Mouse (Mus musculus) midbrain, embryonic 14.5 days (tissue): ENCODE results near the gene Myt1l. TPM values are rescaled to one million over a fixed set of nuclear protein-coding genes. Genes with fewer than 3 reads are reported as not detected.

Source experiments
- ATAC-seq: fragments of 200-750 bp; cut with Nextera tagmentation; 2 replicates; pipeline ENCODE4 v1.8.0; 2017; ENCODE audit warnings: moderate number of reproducible peaks, moderate library complexity; ENCODE audit not compliant: low FRiP score, low TSS enrichment
- DNase-seq: peaks from one replicate; pipeline ENCODE4 v3.0.0-alpha.2; 2015
- H3K27ac ChIP-seq: fragments of 300-500 bp; sonication (generic); replicated peaks from 2 replicates; pipeline ENCODE4 v1.5.1; 2014; ENCODE audit warnings: mild to moderate bottlenecking, low read depth, low read length, moderate library complexity
- H3K27me3 ChIP-seq: fragments of 300-500 bp; sonication (generic); 2 replicates; pipeline ENCODE4 v1.6.1; 2014; ENCODE audit warnings: low read length, control low read depth, mixed read lengths; ENCODE audit not compliant: control insufficient read depth, insufficient read depth
- H3K36me3 ChIP-seq: fragments of 300-500 bp; sonication (generic); 2 replicates; pipeline ENCODE4 v1.6.1; 2014; ENCODE audit warnings: low read length, control low read depth; ENCODE audit not compliant: control insufficient read depth, insufficient read depth
- H3K4me1 ChIP-seq: fragments of 300-500 bp; sonication (generic); 2 replicates; pipeline ENCODE4 v1.6.1; 2014; ENCODE audit warnings: mild to moderate bottlenecking, antibody characterized with exemption, low read length, control low read depth; ENCODE audit not compliant: control insufficient read depth, insufficient read depth
- H3K4me2 ChIP-seq: fragments of 300-500 bp; sonication (generic); 2 replicates; pipeline ENCODE4 v1.6.1; 2014; ENCODE audit warnings: mild to moderate bottlenecking, low read length, moderate library complexity
- H3K4me3 ChIP-seq: fragments of 300-500 bp; sonication (generic); replicated peaks from 2 replicates; pipeline ENCODE4 v1.5.1; 2014; ENCODE audit warnings: low read depth, low read length
- H3K9ac ChIP-seq: fragments of 300-500 bp; sonication (generic); replicated peaks from 2 replicates; pipeline ENCODE4 v1.6.1; 2014; ENCODE audit warnings: mild to moderate bottlenecking, low read length, moderate library complexity
- H3K9me3 ChIP-seq: fragments of 300-500 bp; sonication (generic); 2 replicates; pipeline ENCODE4 v1.6.1; 2016; ENCODE audit warnings: low read length, control low read depth, mixed read lengths; ENCODE audit not compliant: control insufficient read depth
- WGBS: fragments of 180-500 bp; shearing (Covaris S2); extraction: QIAGEN DNeasy Blood & Tissue Kit; methylation state at CpG from one replicate; pipeline ENCODE4 v1.1.7; 2014; 5-methylcytosine and 5-hydroxymethylcytosine counted together
- polyA plus RNA-seq: library from polyadenylated mRNA; unstranded; fragments of >200 nt; fragmentation: Nextera tagmentation; extraction: Ambion mirVana; gene quantifications from 2 replicates; pipeline ENCODE4 v1.2.1, GENCODE M21; 2014

Myt1l gene
- polyA plus RNA-seq, 1 experiment from 2014 or later = 250 TPM

DNA sequence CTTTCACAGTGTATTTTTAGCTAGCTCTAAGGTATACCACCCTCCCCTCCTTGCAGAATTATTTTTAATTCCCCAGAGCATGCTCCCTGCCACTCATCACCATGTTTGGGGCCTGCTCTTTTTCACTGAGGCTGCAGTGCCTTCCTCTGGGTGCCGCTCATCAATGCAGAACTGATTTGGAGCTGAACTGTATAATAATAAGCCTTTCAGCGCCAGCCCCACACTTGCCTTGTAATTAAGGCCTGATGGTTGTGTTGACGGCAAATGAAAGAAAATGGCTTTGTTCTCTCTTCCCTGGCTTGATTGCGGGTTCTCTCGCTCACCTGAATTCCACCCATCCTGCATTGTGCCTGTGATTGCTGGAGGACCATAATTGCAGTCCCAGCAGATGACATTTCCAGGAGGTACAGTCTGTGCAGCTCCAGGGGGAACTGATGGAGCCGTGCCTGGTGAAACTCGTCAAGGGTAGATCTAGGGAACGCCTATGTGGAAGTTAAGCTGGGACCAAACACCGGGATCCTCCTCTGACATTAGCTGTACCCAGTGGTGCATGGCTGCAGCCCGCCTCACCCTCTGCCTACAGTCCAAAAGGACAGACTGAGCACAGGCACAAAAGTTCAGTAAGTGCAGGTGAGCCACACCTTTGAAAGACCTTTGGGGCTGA, 101.8 kb downstream of the Myt1l start:
- peak; percentile 65 for DNase-seq
- Histone ChIP-seq H3K4me1 (peaks cover 26% of the 10 kb centered on the region), H3K9ac (peak overlapping the region; percentile 7; the same call in 1 of the 2 replicates)

GRCm38 (mm10) chr12:29634509-29634908, 106.3 kb downstream of the Myt1l start:
- 86% methylated on average over 2 of the region's 2 CpGs for WGBS
- Histone ChIP-seq H3K27me3 (no peaks in the 10 kb centered on the region), H3K4me1 (peaks cover 10% of the 10 kb centered on the region), H3K36me3 (no peaks in the 10 kb centered on the region), H3K4me2 (no peak overlapping the region), H3K9ac (no peak overlapping the region), H3K4me3 (no peak overlapping the region), H3K27ac (no peak overlapping the region), H3K9me3 (no peaks in the 10 kb centered on the region)
- DNase-seq (no peak), ATAC-seq (no peak)

More for the DNA sequence above, 101.8 kb downstream of the Myt1l start:
- no peak overlapping the region for H3K4me3 ChIP-seq
- 45% methylated on average over 10 of the region's 10 CpGs for WGBS
- no peak overlapping the region for H3K4me2 ChIP-seq
- ATAC-seq = peak; percentile 37; the same call in 1 of the 2 replicates
- peak overlapping the region; percentile 87 for H3K27ac ChIP-seq
- H3K27me3 ChIP-seq = no peaks in the 10 kb centered on the region
- no peaks in the 10 kb centered on the region for H3K36me3 ChIP-seq
- H3K9me3 ChIP-seq = no peaks in the 10 kb centered on the region

DNA sequence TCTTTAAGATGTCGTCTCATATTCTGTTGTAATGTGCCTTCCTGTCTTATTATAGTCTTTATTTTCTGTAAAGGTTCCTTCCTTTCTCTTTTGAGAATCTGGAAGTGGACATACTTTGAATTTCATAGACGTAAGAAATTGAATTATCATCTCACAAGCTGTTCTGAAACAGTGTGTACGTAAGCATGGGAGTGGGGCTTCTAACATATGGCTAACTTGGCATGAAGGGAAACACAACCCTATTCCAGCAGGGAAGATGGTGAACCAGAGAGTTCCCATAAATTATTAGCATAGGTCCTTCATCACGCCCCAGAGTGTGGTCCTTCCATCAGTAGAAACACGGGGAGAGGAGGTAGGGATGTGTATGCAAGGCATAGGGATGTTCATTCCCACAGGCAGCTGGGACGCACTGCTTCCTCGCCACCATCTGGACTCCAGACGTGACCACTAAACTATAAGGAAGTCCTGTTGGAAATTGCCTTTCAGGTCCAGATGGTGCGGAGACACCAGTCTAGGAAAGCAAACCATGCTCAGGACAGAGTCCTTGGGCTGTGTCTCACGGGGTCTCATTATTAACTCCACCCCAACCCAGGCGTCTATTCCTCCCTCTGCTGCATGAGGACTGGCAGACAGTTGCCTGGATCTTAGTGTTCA, 111.5 kb downstream of the Myt1l start:
- no peak overlapping the region for H3K9ac ChIP-seq
- H3K4me2 ChIP-seq = no peak overlapping the region
- H3K27me3 ChIP-seq = no peaks in the 10 kb centered on the region
- DNase-seq (peak; percentile 54), ATAC-seq (peak; percentile 62)
- peak overlapping the region; percentile 57; the same call in 1 of the 2 replicates for H3K27ac ChIP-seq
- H3K4me1 ChIP-seq = peaks cover 17% of the 10 kb centered on the region
- WGBS = 47% methylated on average over 11 of the region's 11 CpGs
- H3K4me3 ChIP-seq = no peak overlapping the region
- H3K36me3 ChIP-seq = 0 out of 2 replicates have a peak, but pooled peaks cover 4% of the 10 kb centered on the region
- H3K9me3 ChIP-seq = no peaks in the 10 kb centered on the region

DNA sequence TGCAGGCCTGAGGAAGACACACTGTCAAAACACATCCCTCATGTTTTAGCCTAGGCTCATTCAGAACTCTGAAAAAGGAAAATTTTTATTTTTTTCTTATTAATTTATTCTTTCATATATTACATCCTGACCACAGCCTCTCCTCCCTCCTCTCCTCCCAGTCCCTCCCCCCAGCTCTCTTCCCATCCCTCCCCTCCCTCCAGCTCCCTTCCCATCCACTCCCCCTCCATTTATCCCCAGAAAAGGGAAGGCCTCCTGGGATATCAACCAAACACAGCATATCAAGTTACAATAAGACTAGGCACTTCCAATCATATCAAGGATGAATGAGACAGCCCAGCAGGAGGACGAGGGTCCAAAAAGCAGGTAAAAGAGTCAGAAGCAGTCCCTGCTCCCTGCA, 112.0 kb downstream of the Myt1l start:
- Histone ChIP-seq H3K4me1 (peaks cover 17% of the 10 kb centered on the region), H3K9ac (no peak overlapping the region), H3K27me3 (no peaks in the 10 kb centered on the region), H3K27ac (peak overlapping the region; percentile 57; the same call in 1 of the 2 replicates), H3K36me3 (0 out of 2 replicates have a peak, but pooled peaks cover 4% of the 10 kb centered on the region), H3K4me3 (no peak overlapping the region), H3K4me2 (no peak overlapping the region), H3K9me3 (no peaks in the 10 kb centered on the region)
- ATAC-seq (peak; percentile 28; the same call in 1 of the 2 replicates), DNase-seq (no peak)
- 42% methylated on average over 1 of the region's 1 CpGs for WGBS

GRCm38 (mm10) chr12:29642915-29643314, 114.7 kb downstream of the Myt1l start:
- Histone ChIP-seq H3K4me3 (no peak overlapping the region), H3K4me2 (no peak overlapping the region; the same call in 1 of the 2 replicates), H3K36me3 (peaks cover 9% of the 10 kb centered on the region; the same call in 1 of the 2 replicates), H3K9me3 (no peaks in the 10 kb centered on the region), H3K27ac (peak overlapping the region; percentile 86), H3K27me3 (no peaks in the 10 kb centered on the region), H3K4me1 (peaks cover 17% of the 10 kb centered on the region), H3K9ac (no peak overlapping the region)
- DNase-seq (peak; percentile 60), ATAC-seq (peak; percentile 61; the same call in 1 of the 2 replicates)
- 6% methylated on average over 4 of the region's 4 CpGs for WGBS

GRCm38 (mm10) chr12:29644091-29644490, 115.9 kb downstream of the Myt1l start:
- H3K27ac ChIP-seq = no peak overlapping the region
- WGBS = 73% methylated on average over 4 of the region's 4 CpGs
- H3K27me3 ChIP-seq = no peaks in the 10 kb centered on the region
- H3K4me3 ChIP-seq = no peak overlapping the region
- no peak overlapping the region for H3K9ac ChIP-seq
- no peak overlapping the region for H3K4me2 ChIP-seq
- no peaks in the 10 kb centered on the region for H3K9me3 ChIP-seq
- ATAC-seq (no peak), DNase-seq (no peak)
- H3K36me3 ChIP-seq = peaks cover 9% of the 10 kb centered on the region; the same call in 1 of the 2 replicates
- peaks cover 20% of the 10 kb centered on the region for H3K4me1 ChIP-seq

DNA sequence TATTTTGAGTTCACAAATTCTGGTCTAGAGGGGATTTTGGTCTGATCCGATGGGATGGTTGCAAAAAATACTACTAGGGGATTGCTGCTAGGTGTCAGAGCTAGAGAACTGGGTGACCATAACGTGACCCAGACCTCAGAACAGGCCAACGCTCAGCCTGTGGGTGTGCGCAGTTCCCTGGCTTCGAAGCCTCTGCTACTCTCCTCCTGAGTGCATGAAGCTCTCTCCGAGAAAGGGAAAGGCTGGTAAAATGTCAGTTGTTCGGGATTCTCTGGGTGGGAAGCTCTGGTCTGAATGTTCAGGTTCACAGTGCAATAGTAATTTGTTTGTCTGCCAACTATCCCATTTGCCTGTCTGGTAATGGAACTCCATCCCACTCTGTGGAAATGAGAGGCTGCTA, 116.5 kb downstream of the Myt1l start:
- no peak overlapping the region for H3K27ac ChIP-seq
- ATAC-seq = no peak

DNA sequence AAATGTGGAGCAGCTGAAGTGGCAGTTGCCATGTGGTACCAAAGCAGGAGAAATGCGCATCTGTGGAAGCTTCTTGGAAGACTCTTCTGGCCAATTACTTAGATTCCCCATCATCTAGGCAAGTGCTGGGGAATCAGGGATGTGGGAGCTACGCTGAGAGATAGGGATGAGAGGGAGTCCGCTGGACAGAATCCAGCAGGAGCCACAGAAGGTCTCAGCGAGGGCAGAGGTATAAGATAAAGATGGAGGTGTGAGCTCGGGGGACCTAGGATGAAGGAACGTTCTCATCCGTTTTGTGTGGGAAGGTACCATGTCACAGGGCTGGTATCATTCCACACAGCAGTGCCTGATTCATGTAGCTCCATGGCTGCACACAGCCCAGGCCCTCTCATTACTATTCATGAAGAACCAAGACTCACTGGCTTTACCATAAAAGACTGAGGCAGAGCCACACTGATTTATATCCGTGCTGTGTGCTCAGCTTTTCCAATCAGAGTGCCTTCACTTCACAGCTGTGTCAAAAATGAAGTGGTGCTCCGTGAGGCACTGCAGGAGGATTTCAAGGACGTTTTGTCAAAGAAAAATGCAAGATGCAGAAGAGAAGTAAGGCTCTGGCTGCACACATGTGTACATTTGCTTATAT, 121.4 kb downstream of the Myt1l start:
- no peaks in the 10 kb centered on the region for H3K9me3 ChIP-seq
- H3K4me2 ChIP-seq = no peak overlapping the region
- ATAC-seq (no peak), DNase-seq (peak; percentile 38)
- no peak overlapping the region for H3K9ac ChIP-seq
- H3K4me3 ChIP-seq = no peak overlapping the region
- H3K27me3 ChIP-seq = no peaks in the 10 kb centered on the region
- peaks cover 5% of the 10 kb centered on the region; the same call in 1 of the 2 replicates for H3K36me3 ChIP-seq
- H3K4me1 ChIP-seq = peaks cover 30% of the 10 kb centered on the region
- WGBS = 54% methylated on average over 10 of the region's 10 CpGs
- H3K27ac ChIP-seq = peak overlapping the region; percentile 82

More for the DNA sequence above, 116.5 kb downstream of the Myt1l start:
- no peaks in the 10 kb centered on the region for H3K27me3 ChIP-seq
- H3K36me3 ChIP-seq = peaks cover 9% of the 10 kb centered on the region; the same call in 1 of the 2 replicates
- no peak overlapping the region for H3K4me3 ChIP-seq
- H3K4me2 ChIP-seq = no peak overlapping the region
- DNase-seq = no peak
- 94% methylated on average over 7 of the region's 7 CpGs for WGBS
- H3K9me3 ChIP-seq = no peaks in the 10 kb centered on the region
- H3K4me1 ChIP-seq = peaks cover 23% of the 10 kb centered on the region
- no peak overlapping the region for H3K9ac ChIP-seq
